Mouse (Mus musculus) Patski (cell line): Measurements from ENCODE around the gene Adamts8. TPM values are rescaled to one million over a fixed set of nuclear protein-coding genes. Genes with fewer than 3 reads are reported as not detected.

Source experiments
- ATAC-seq: fragments of 100-300 bp; one replicate; pipeline ENCODE4 v1.8.0; 2021
- CTCF ChIA-PET: fragments of 350-600 bp; sonication (Branson Sonifier 250); formaldehyde crosslinking; loops from one replicate; lab custom pipeline; 2022; ENCODE audit warnings: inconsistent platforms; lab: Charles Lee
- POLR2A ChIA-PET: fragments of 350-600 bp; sonication (Branson Sonifier 250); formaldehyde crosslinking; loops from one replicate; lab custom pipeline; 2022; ENCODE audit warnings: antibody characterized with exemption, inconsistent platforms; lab: Charles Lee
- DNase-seq: peaks from one replicate; pipeline ENCODE4 v3.0.0-alpha.2; 2011; ENCODE audit warnings: low read depth, low spot score
- H3K27me3 ChIP-seq: fragments of 371-371 bp; one replicate; pipeline ENCODE4 v1.5.1; 2021
- CTCF ChIP-seq: fragments of 100-300 bp; IDR thresholded peaks from one replicate; pipeline ENCODE4 v1.5.1; 2021
- in situ Hi-C: fragments of 300-500 bp; cut with MboI; formaldehyde crosslinking; loops from 3 replicates; pipeline ENCODE4 v1.11.1; 2018; ENCODE audit warnings: low pct_unique_long_range_greater_than_20kb, mixed read lengths
- polyA plus RNA-seq: library from polyadenylated mRNA; unstranded; gene quantifications from one replicate; pipeline ENCODE4 v1.2.3, GENCODE M21; 2021

Adamts8 gene
- polyA plus RNA-seq, 1 experiment from 2014 or later, result not detected

- ATAC-seq, result no peak
- peaks cover 12% of the 10 kb centered on the region for H3K27me3 ChIP-seq
- in situ Hi-C loops, result no loop called here
- DNase-seq, result no peak
- ChIA-PET CTCF (no interaction called here), POLR2A (no interaction called here)
- TF ChIP-seq CTCF, result no peak
Measured at GRCm38 (mm10) chr9:31012674-31013073, 70.3 kb downstream of the Adamts8 start.

- POLR2A ChIA-PET, result no interaction called here
- CTCF ChIA-PET, result no interaction called here
- no peak for TF ChIP-seq CTCF
- in situ Hi-C loops, result no loop called here
- H3K27me3 ChIP-seq, result peaks cover 12% of the 10 kb centered on the region
- ATAC-seq (no peak), DNase-seq (no peak)
Measured at GRCm38 (mm10) chr9:31013415-31013814, 71.1 kb downstream of the Adamts8 start.

Other genes starting within 250 kb of the Adamts8 start
- gene Adamts15, start 20.1 kb upstream of the Adamts8 start, polyA plus RNA-seq, result 0.72 TPM
- 11.3 TPM for gene Zbtb44, start 88.1 kb downstream of the Adamts8 start, polyA plus RNA-seq
- gene St14, start 189.3 kb downstream of the Adamts8 start, polyA plus RNA-seq, result not detected